Mouse (Mus musculus) thymus, adult 2 months (tissue): ENCODE data around the gene Lima1.

Experiments
- CTCF ChIP-seq: fragments of 200-500 bp; IDR thresholded peaks from 2 replicates; pipeline ENCODE4 v1.5.1; 2012; ENCODE audit warnings: mild to moderate bottlenecking, control low read depth, low read length, moderate library complexity, borderline replicate concordance; ENCODE audit not compliant: control insufficient read depth, poor library complexity, insufficient read depth; ENCODE audit errors: extremely low read depth
- POLR2A ChIP-seq: fragments of 200-500 bp; IDR thresholded peaks from 2 replicates; pipeline ENCODE4 v1.6.1; 2012; ENCODE audit warnings: mild to moderate bottlenecking, low read length, control low read depth, moderate library complexity; ENCODE audit not compliant: control insufficient read depth, poor library complexity, insufficient read depth; ENCODE audit errors: extremely low read depth

- no peak for TF ChIP-seq CTCF
- no peak for TF ChIP-seq POLR2A
These were observed 69.6 kb downstream of the Lima1 start for GRCm38 (mm10) chr15:99805673-99806072.
